7 mouse cellular contexts compared by ENCODE assay signal in genomic region chr6:35251807-35252476, GRCm38 (mm10). TPM values are rescaled to one million over a fixed set of nuclear protein-coding genes. Genes with fewer than 3 reads are reported as not detected.
DNase-seq lines count a peak whose midpoint lies in the region; ATAC-seq lines count a peak whose summit lies in the region.

No protein-coding gene starts in this region.

- H3K27me3 ChIP-seq in liver, embryonic 11.5 days (replicated peaks; ENCODE audit: control insufficient read depth, insufficient read depth, low read length) = no peaks in the 10 kb centered on the region
- H3K27me3 ChIP-seq in forebrain, embryonic 10.5 days (ENCODE audit: poor library complexity, severe bottlenecking) = no peaks in the 10 kb centered on the region
- no peaks in the 10 kb centered on the region for H3K27me3 ChIP-seq in intestine, embryonic 15.5 days (replicated peaks)
- H3K27me3 ChIP-seq in neural tube, embryonic 15.5 days (replicated peaks) = no peaks in the 10 kb centered on the region

- peaks cover 35% of the 10 kb centered on the region for H3K4me1 ChIP-seq in liver, embryonic 11.5 days (replicated peaks; ENCODE audit: control insufficient read depth, insufficient read depth, low read length)
- H3K4me1 ChIP-seq in forebrain, embryonic 10.5 days = peaks cover 42% of the 10 kb centered on the region
- peaks cover 18% of the 10 kb centered on the region for H3K4me1 ChIP-seq in intestine, embryonic 15.5 days (replicated peaks)
- peaks cover 29% of the 10 kb centered on the region for H3K4me1 ChIP-seq in neural tube, embryonic 15.5 days

- no peaks in the 10 kb centered on the region for H3K36me3 ChIP-seq in liver, embryonic 11.5 days (ENCODE audit: control insufficient read depth, insufficient read depth, low read length)
- H3K36me3 ChIP-seq in forebrain, embryonic 10.5 days (replicated peaks) = peaks cover 19% of the 10 kb centered on the region
- H3K36me3 ChIP-seq in intestine, embryonic 15.5 days = no peaks in the 10 kb centered on the region
- H3K36me3 ChIP-seq in neural tube, embryonic 15.5 days = no peaks in the 10 kb centered on the region

- no peak for ATAC-seq in liver, embryonic 11.5 days (replicated peaks; ENCODE audit: low FRiP score)
- ATAC-seq in intestine, embryonic 15.5 days = no peak
- ATAC-seq in neural tube, embryonic 15.5 days (ENCODE audit: low FRiP score) = no peak

- no peak overlapping the region; the same call in 1 of the 2 replicates for H3K9ac ChIP-seq in liver, embryonic 11.5 days (ENCODE audit: low read depth, low read length)
- no peak overlapping the region for H3K9ac ChIP-seq in intestine, embryonic 15.5 days
- H3K9ac ChIP-seq in neural tube, embryonic 15.5 days (replicated peaks) = 0 out of 2 replicates have a peak overlapping the region, but pooled peaks have one; percentile 69

- H3K9me3 ChIP-seq in liver, embryonic 11.5 days (ENCODE audit: control insufficient read depth, low read length) = no peaks in the 10 kb centered on the region
- no peaks in the 10 kb centered on the region for H3K9me3 ChIP-seq in forebrain, embryonic 10.5 days
- no peaks in the 10 kb centered on the region for H3K9me3 ChIP-seq in intestine, embryonic 15.5 days
- H3K9me3 ChIP-seq in neural tube, embryonic 15.5 days (replicated peaks) = no peaks in the 10 kb centered on the region

- WGBS in liver, embryonic 11.5 days = 67% methylated on average over 17 of the region's 17 CpGs
- WGBS in forebrain, embryonic 10.5 days = 67% methylated on average over 17 of the region's 17 CpGs
- 62% methylated on average over 17 of the region's 17 CpGs for WGBS in intestine, embryonic 15.5 days
- 63% methylated on average over 17 of the region's 17 CpGs for WGBS in neural tube, embryonic 15.5 days

- peak overlapping the region; percentile 83 for H3K4me3 ChIP-seq in liver, embryonic 11.5 days (ENCODE audit: low read depth, low read length)
- H3K4me3 ChIP-seq in forebrain, embryonic 10.5 days = peak overlapping the region; percentile 87
- peak overlapping the region; percentile 74; the same call in 1 of the 2 replicates for H3K4me3 ChIP-seq in intestine, embryonic 15.5 days (replicated peaks)
- H3K4me3 ChIP-seq in neural tube, embryonic 15.5 days (replicated peaks) = peak overlapping the region; percentile 77

- peak overlapping the region; percentile 82 for H3K4me2 ChIP-seq in liver, embryonic 11.5 days
- H3K4me2 ChIP-seq in intestine, embryonic 15.5 days (replicated peaks) = peak overlapping the region; percentile 74
- peak overlapping the region; percentile 70 for H3K4me2 ChIP-seq in neural tube, embryonic 15.5 days

- H3K27ac ChIP-seq in liver, embryonic 11.5 days (ENCODE audit: low read depth, low read length) = no peak overlapping the region
- peak overlapping the region; percentile 93 for H3K27ac ChIP-seq in forebrain, embryonic 10.5 days
- peak overlapping the region; percentile 87; the same call in 1 of the 2 replicates for H3K27ac ChIP-seq in intestine, embryonic 15.5 days
- no peak overlapping the region for H3K27ac ChIP-seq in neural tube, embryonic 15.5 days (replicated peaks)

- no peak for DNase-seq in liver, embryonic 11.5 days (ENCODE audit: low spot score)
- DNase-seq in liver = no peak
- no peak for DNase-seq in forebrain, embryonic 10.5 days (ENCODE audit: extremely low spot score, low spot score)
- no peak for DNase-seq in embryo, embryonic 10.5 days (ENCODE audit: low spot score)
- DNase-seq in adrenal gland, postnatal 4 days (ENCODE audit: low spot score in 2 of 2) = no peak

RNA-seq across cellular contexts. Expression of gene Slc13a4, which starts 56.0 kb away (rescaled TPM):
- polyA plus RNA-seq in liver, embryonic 11.5 days (2014; fragmentation: Nextera tagmentation; extraction: Ambion mirVana) = 0.15 and 0.31 TPM in 2 replicates
- polyA plus RNA-seq in forebrain, embryonic 10.5 days (2016; fragmentation: Nextera tagmentation; extraction: Ambion mirVana) = 0.52 and 0.72 TPM in 2 replicates
- 0.54 and 0.71 TPM in 2 replicates for polyA plus RNA-seq in intestine, embryonic 15.5 days (2015; fragmentation: Nextera tagmentation; extraction: Ambion mirVana)
- 1.3 and 2.3 TPM in 2 replicates for polyA plus RNA-seq in neural tube, embryonic 15.5 days (2015; fragmentation: Nextera tagmentation; extraction: Ambion mirVana)
- total RNA-seq in adrenal gland, postnatal 4 days (2021) = under 1 TPM; 0.45 to 0.62 TPM

Comparison
In these comparisons a context has a peak if more than half of its experiments do, and no peak if none do; other contexts are left out.
1. H3K27ac ChIP-seq: peak in forebrain, embryonic 10.5 days (single experiment) and intestine, embryonic 15.5 days (single experiment); none in liver, embryonic 11.5 days (single experiment) and neural tube, embryonic 15.5 days (single experiment).
2. Peak in every context shown above with its lines, with median percentiles within 50 percentile points of each other: H3K4me2 ChIP-seq and H3K4me3 ChIP-seq.